Mouse (Mus musculus): ENCODE data around the gene Il13. TPM values are rescaled to one million over a fixed set of nuclear protein-coding genes. Genes with fewer than 3 reads are reported as not detected.

Il13 gene
- total and polyA plus RNA-seq, 3 experiments = not detected

DNA sequence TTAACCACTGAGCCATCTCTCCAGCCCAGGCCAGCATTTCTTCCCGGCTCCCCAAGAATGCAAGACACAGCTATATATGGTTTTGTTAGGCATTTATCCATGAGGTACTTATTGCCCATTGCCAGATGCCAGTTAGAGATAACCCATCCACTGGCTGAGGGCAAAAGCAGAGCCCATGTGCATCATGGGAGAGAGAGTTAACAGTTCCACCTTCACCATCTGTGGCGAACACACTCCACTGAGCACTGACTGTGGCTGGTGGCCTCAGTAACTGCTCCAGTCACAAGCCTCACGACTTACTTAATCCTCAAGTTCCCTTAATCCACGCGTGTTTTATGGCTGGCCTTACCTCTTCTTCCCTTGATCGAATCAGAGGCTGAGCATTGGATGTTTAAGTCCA is 25.3 kb downstream of the Il13 start:
- TF ChIP-seq POLR2A (IDR thresholded peaks at IDR 0.05; ENCODE audit: insufficient read depth, low read depth, low read length) = no peak
- TF ChIP-seq EP300 (IDR thresholded peaks at IDR 0.05; ENCODE audit: insufficient read depth, low read depth, low read length) = no peak
- no peak for TF ChIP-seq CTCF (IDR thresholded peaks at IDR 0.05)
- Histone ChIP-seq H3K27ac (no peak overlapping the region), H3K4me3 (no peak overlapping the region), H3K79me2 (replicated peaks; ENCODE audit: control insufficient read depth, insufficient read depth, low read length) (no peaks in the 10 kb centered on the region), H3K36me3 (ENCODE audit: control insufficient read depth, insufficient read depth, low read length) (no peaks in the 10 kb centered on the region), H3K9ac (ENCODE audit: low read depth, low read length) (no peak overlapping the region), H3K4me1 (ENCODE audit: control insufficient read depth, insufficient read depth, low read length) (no peaks in the 10 kb centered on the region), H3K27me3 (ENCODE audit: control insufficient read depth, insufficient read depth, low read length) (no peaks in the 10 kb centered on the region)
- 85% methylated on average over 6 of the region's 6 CpGs for WGBS
- DNase-seq = no peak
- intact Hi-C loops (cut with DNase I) = no loop called here

DNA sequence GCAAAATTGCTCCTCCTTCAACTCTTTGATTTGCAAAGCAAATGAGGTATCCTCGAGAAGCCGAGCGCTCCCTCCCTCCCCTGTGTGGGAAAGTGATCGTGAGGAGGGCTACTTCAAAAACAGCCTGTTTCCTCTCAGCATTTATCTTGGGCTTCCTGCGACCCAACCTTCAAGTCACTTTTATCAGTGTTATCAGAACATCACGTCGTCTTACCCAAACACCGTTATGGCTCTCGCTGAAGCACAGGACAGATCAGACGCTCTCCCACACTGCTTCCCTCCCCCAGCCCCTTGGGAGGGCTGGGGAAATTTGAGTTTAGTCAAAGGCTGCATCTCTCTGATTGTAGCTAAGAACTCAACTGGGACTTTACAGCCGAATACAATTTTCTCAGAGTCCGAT is 28.9 kb downstream of the Il13 start:
- H3K9ac ChIP-seq (ENCODE audit: low read depth, low read length) = no peak overlapping the region
- H3K27ac ChIP-seq = no peak overlapping the region
- H3K4me3 ChIP-seq = no peak overlapping the region
- no peaks in the 10 kb centered on the region for H3K27me3 ChIP-seq (ENCODE audit: control insufficient read depth, insufficient read depth, low read length)
- intact Hi-C loops (cut with DNase I) = no loop called here
- no peaks in the 10 kb centered on the region for H3K4me1 ChIP-seq (ENCODE audit: control insufficient read depth, insufficient read depth, low read length)
- no peaks in the 10 kb centered on the region for H3K79me2 ChIP-seq (replicated peaks; ENCODE audit: control insufficient read depth, insufficient read depth, low read length)
- WGBS = 15% methylated on average over 12 of the region's 12 CpGs
- H3K36me3 ChIP-seq (ENCODE audit: control insufficient read depth, insufficient read depth, low read length) = no peaks in the 10 kb centered on the region
- TF ChIP-seq CTCF (IDR thresholded peaks at IDR 0.05) (no peak), POLR2A (IDR thresholded peaks at IDR 0.05; ENCODE audit: insufficient read depth, low read depth, low read length) (no peak), EP300 (IDR thresholded peaks at IDR 0.05; ENCODE audit: insufficient read depth, low read depth, low read length) (no peak)
- DNase-seq = no peak

DNA sequence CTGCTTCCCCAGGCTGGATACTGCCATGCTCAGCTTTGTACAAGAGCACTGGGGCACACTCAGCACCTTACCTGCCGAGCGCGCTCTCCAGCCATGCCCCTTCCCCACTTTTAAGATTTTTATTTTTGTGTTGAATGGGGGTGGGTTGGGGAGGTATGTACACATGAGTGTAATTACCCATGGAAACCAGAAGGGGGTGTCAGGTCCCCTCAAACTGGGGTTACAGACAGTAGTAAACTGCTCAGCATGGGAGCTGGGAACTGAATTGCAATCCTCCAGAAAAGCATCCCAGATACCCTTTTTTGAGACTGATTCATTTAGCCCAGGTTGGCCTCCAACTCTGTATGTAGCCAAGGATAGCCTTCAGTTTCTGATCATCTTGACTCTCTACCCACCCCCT is 29.5 kb downstream of the Il13 start:
- TF ChIP-seq POLR2A (IDR thresholded peaks at IDR 0.05; ENCODE audit: insufficient read depth, low read depth, low read length) = no peak
- peak; percentile 30 for TF ChIP-seq CTCF (IDR thresholded peaks at IDR 0.05)
- DNase-seq = no peak
- H3K4me3 ChIP-seq = no peak overlapping the region
- 99% methylated on average over 3 of the region's 3 CpGs for WGBS
- intact Hi-C loops (cut with DNase I) = no loop called here
- no peaks in the 10 kb centered on the region for H3K27me3 ChIP-seq (ENCODE audit: control insufficient read depth, insufficient read depth, low read length)
- H3K79me2 ChIP-seq (replicated peaks; ENCODE audit: control insufficient read depth, insufficient read depth, low read length) = no peaks in the 10 kb centered on the region
- no peak overlapping the region for H3K27ac ChIP-seq
- no peak overlapping the region for H3K9ac ChIP-seq (ENCODE audit: low read depth, low read length)
- H3K36me3 ChIP-seq (ENCODE audit: control insufficient read depth, insufficient read depth, low read length) = no peaks in the 10 kb centered on the region
- H3K4me1 ChIP-seq (ENCODE audit: control insufficient read depth, insufficient read depth, low read length) = no peaks in the 10 kb centered on the region

DNA sequence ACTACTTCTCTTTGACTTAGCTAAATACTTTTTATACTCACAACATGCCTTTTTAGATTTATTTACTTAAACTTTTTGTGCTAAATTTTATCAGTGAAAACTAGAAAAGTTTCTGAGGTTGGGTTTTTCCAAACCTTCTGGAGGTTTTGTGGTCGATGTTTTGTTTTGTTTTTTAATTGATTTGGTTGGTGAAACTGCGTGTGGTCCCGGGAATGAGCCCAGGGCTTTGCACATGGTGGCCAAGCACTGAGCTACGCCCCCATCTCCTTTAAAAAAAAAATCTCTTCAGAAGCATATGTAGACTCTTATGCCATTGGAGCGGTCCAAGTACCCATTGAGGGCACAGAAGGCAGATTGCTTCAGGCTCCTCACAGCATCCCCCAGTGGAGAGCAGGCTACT is 43.4 kb downstream of the Il13 start:
- TF ChIP-seq CTCF (IDR thresholded peaks at IDR 0.05) (no peak), EP300 (IDR thresholded peaks at IDR 0.05; ENCODE audit: insufficient read depth, low read depth, low read length) (no peak), POLR2A (IDR thresholded peaks at IDR 0.05; ENCODE audit: insufficient read depth, low read depth, low read length) (no peak)
- H3K36me3 ChIP-seq (ENCODE audit: control insufficient read depth, insufficient read depth, low read length) = no peaks in the 10 kb centered on the region
- 91% methylated on average over 5 of the region's 5 CpGs for WGBS
- H3K4me3 ChIP-seq = no peak overlapping the region
- no peak for DNase-seq
- H3K4me1 ChIP-seq (ENCODE audit: control insufficient read depth, insufficient read depth, low read length) = no peaks in the 10 kb centered on the region
- intact Hi-C loops (cut with DNase I) = no loop called here
- no peaks in the 10 kb centered on the region for H3K27me3 ChIP-seq (ENCODE audit: control insufficient read depth, insufficient read depth, low read length)
- H3K27ac ChIP-seq = no peak overlapping the region
- no peaks in the 10 kb centered on the region for H3K79me2 ChIP-seq (replicated peaks; ENCODE audit: control insufficient read depth, insufficient read depth, low read length)
- H3K9ac ChIP-seq (ENCODE audit: low read depth, low read length) = no peak overlapping the region

DNA sequence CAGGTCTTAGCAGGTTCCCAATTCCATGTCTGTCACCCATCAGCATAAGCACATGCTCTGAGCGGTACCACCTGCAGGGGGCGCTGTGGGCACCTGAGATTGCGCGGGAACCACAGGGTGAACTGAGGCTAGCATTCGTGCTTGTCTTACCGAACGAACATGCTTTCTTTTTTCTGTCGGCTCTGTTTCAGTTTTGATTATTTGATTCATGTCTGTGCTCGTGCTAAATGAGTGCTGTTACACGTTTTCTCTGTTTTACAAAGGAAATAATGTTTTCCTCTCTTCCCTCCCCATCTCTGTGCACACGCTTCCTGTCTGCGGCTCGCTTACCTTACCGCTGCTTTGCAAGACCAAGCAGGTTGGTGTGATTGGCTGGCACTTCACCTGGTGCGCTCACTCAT is 44.1 kb downstream of the Il13 start:
- intact Hi-C loops (cut with DNase I) = no loop called here
- Histone ChIP-seq H3K4me3 (no peak overlapping the region), H3K36me3 (ENCODE audit: control insufficient read depth, insufficient read depth, low read length) (no peaks in the 10 kb centered on the region), H3K9ac (ENCODE audit: low read depth, low read length) (no peak overlapping the region), H3K4me1 (ENCODE audit: control insufficient read depth, insufficient read depth, low read length) (no peaks in the 10 kb centered on the region), H3K79me2 (replicated peaks; ENCODE audit: control insufficient read depth, insufficient read depth, low read length) (no peaks in the 10 kb centered on the region), H3K27ac (no peak overlapping the region), H3K27me3 (ENCODE audit: control insufficient read depth, insufficient read depth, low read length) (no peaks in the 10 kb centered on the region)
- DNase-seq = peak; percentile 12 to 39
- WGBS = 47% methylated on average over 15 of the region's 15 CpGs
- TF ChIP-seq CTCF (IDR thresholded peaks at IDR 0.05) (peak; percentile 71), EP300 (IDR thresholded peaks at IDR 0.05; ENCODE audit: insufficient read depth, low read depth, low read length) (no peak), POLR2A (IDR thresholded peaks at IDR 0.05; ENCODE audit: insufficient read depth, low read depth, low read length) (no peak)

DNA sequence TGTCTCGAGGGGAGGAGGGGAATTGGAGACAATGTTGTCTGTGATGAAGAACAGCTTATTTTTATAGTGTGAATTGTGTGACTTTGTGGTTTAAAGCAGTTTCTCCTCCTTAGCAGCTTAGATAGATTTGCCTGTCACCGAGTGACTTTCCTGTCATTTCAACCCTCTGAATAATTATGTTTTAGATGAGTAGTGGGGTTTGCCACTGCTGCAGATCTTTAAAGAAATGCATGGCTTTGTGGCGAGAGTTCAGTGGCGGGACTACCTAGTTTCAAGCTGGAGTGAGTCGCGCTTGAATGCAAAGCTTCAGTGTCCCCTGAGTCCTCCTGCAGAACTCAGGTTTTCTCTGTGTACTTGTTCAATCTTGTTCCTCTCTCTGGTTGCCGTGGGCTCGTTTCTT is 46.2 kb downstream of the Il13 start:
- 86% methylated on average over 8 of the region's 8 CpGs for WGBS
- H3K36me3 ChIP-seq (ENCODE audit: control insufficient read depth, insufficient read depth, low read length) = no peaks in the 10 kb centered on the region
- no peak overlapping the region for H3K4me3 ChIP-seq
- no peaks in the 10 kb centered on the region for H3K27me3 ChIP-seq (ENCODE audit: control insufficient read depth, insufficient read depth, low read length)
- H3K9ac ChIP-seq (ENCODE audit: low read depth, low read length) = no peak overlapping the region
- no peak for DNase-seq
- TF ChIP-seq CTCF (IDR thresholded peaks at IDR 0.05) (no peak), EP300 (IDR thresholded peaks at IDR 0.05; ENCODE audit: insufficient read depth, low read depth, low read length) (no peak), POLR2A (IDR thresholded peaks at IDR 0.05; ENCODE audit: insufficient read depth, low read depth, low read length) (no peak)
- no peak overlapping the region for H3K27ac ChIP-seq
- intact Hi-C loops (cut with DNase I) = no loop called here
- H3K79me2 ChIP-seq (replicated peaks; ENCODE audit: control insufficient read depth, insufficient read depth, low read length) = no peaks in the 10 kb centered on the region
- H3K4me1 ChIP-seq (ENCODE audit: control insufficient read depth, insufficient read depth, low read length) = no peaks in the 10 kb centered on the region; the same call in 1 of the 2 replicates
